Mouse (Mus musculus) MEL (cell line): ENCODE results near the gene Hikeshi. TPM values are rescaled to one million over a fixed set of nuclear protein-coding genes. Genes with fewer than 3 reads are reported as not detected.

Experiments used
- polyA plus RNA-seq, 2 experiments: library from polyadenylated mRNA; stranded (reverse) in 1 of 2; unstranded in 1 of 2; fragments of >175 nt in 1 of 2; fragments of >200 nt in 1 of 2; gene quantifications; 2 replicates each; pipeline versions ENCODE4 v1.2.1 to v1.2.4; 2012; ENCODE audit warnings: low replicate concordance in 2 of 2, low read depth in 1 of 2; ENCODE audit not compliant: insufficient read length in 2 of 2, insufficient read depth in 1 of 2, missing spikeins in 1 of 2
- total RNA-seq: library from RNA; depleted of rRNA; stranded (reverse); fragments of 300-350 nt; gene quantifications from 2 replicates; pipeline ENCODE4 v1.2.3, GENCODE M21; 2012; rRNA removed

Hikeshi gene
- total and polyA plus RNA-seq, 3 experiments = 61.4 to 123 TPM; not detected in 1

Other genes with a start within 250 kb of the Hikeshi start
- gene Ccdc81, start 37.6 kb downstream of the Hikeshi start, total RNA-seq = not detected in 2 replicates
- not detected for gene Ccdc81, start 37.6 kb downstream of the Hikeshi start, polyA plus RNA-seq
- 94.3 and 98.1 TPM in 2 replicates for gene Eed, start 39.8 kb upstream of the Hikeshi start, total RNA-seq
- 100 to 1,000 TPM; 166 to 668 TPM for gene Eed, start 39.8 kb upstream of the Hikeshi start, polyA plus RNA-seq
- gene Picalm, start 189.0 kb upstream of the Hikeshi start, total RNA-seq = 53.4 and 57.6 TPM in 2 replicates
- 10 to 100 TPM; 74.9 to 78.9 TPM for gene Picalm, start 189.0 kb upstream of the Hikeshi start, polyA plus RNA-seq